Mouse (Mus musculus) lung, embryonic 16.5 days (tissue): ENCODE results near the gene Sardh. TPM values are rescaled to one million over a fixed set of nuclear protein-coding genes. Genes with fewer than 3 reads are reported as not detected.
A peak's percentile ranks its signal among the peaks of the same experiment; 100 is the strongest.

Source experiments
- ATAC-seq: fragments of 200-750 bp; cut with Nextera tagmentation; 2 replicates; pipeline ENCODE4 v1.8.0; 2017; ENCODE audit warnings: low read depth, mild to moderate bottlenecking, moderate library complexity
- H3K27ac ChIP-seq: fragments of 300-500 bp; sonication (generic); 2 replicates; pipeline ENCODE4 v1.5.1; 2014; ENCODE audit warnings: mild to moderate bottlenecking, control low read depth, low read length
- H3K27me3 ChIP-seq: fragments of 300-500 bp; sonication (generic); 2 replicates; pipeline ENCODE4 v1.6.1; 2014; ENCODE audit warnings: low read depth, low read length, mixed read lengths; ENCODE audit not compliant: control insufficient read depth, insufficient read depth
- H3K36me3 ChIP-seq: fragments of 300-500 bp; sonication (generic); 2 replicates; pipeline ENCODE4 v1.6.1; 2014; ENCODE audit warnings: low read length; ENCODE audit not compliant: control insufficient read depth, insufficient read depth
- H3K4me1 ChIP-seq: fragments of 300-500 bp; sonication (generic); replicated peaks from 2 replicates; pipeline ENCODE4 v1.6.1; 2014; ENCODE audit warnings: low read length, mixed read lengths; ENCODE audit not compliant: control insufficient read depth, insufficient read depth
- H3K4me2 ChIP-seq: fragments of 300-500 bp; sonication (generic); 2 replicates; pipeline ENCODE4 v1.6.1; 2014; ENCODE audit warnings: low read depth, low read length, control low read depth
- H3K4me3 ChIP-seq: fragments of 300-500 bp; sonication (generic); 2 replicates; pipeline ENCODE4 v1.5.1; 2014; ENCODE audit warnings: mild to moderate bottlenecking, low read length, control low read depth
- H3K9ac ChIP-seq: fragments of 300-500 bp; sonication (generic); 2 replicates; pipeline ENCODE4 v1.6.1; 2014; ENCODE audit warnings: low read length, control low read depth
- H3K9me3 ChIP-seq: fragments of 300-500 bp; sonication (generic); 2 replicates; pipeline ENCODE4 v1.6.1; 2016; ENCODE audit warnings: low read length; ENCODE audit not compliant: control insufficient read depth
- WGBS: fragments of 180-500 bp; shearing (Covaris S2); extraction: QIAGEN DNeasy Blood & Tissue Kit; methylation state at CpG from one replicate; pipeline ENCODE4 v1.1.7; 2014; 5-methylcytosine and 5-hydroxymethylcytosine counted together
- polyA plus RNA-seq: library from polyadenylated mRNA; unstranded; fragments of >200 nt; fragmentation: Nextera tagmentation; extraction: Ambion mirVana; gene quantifications from 2 replicates; pipeline ENCODE4 v1.2.1, GENCODE M21; 2015

Sardh gene
- polyA plus RNA-seq, 1 experiment from 2014 or later = 32.0 TPM

- 3% methylated on average over 38 of the region's 62 CpGs for WGBS
These were observed 106.0 kb downstream of the Sardh start, which contains the start of gene Fam163b for GRCm38 (mm10) chr2:27141950-27142693. Gene Fam163b (minus strand): TSS chr2:27142491.

More at GRCm38 (mm10) chr2:27141950-27142693, 106.0 kb downstream of the Sardh start, which contains the start of gene Fam163b:
- Histone ChIP-seq H3K27me3 (peaks cover 24% of the 10 kb centered on the region), H3K9ac (0 out of 2 replicates have a peak within 1 kb of the TSS, but pooled peaks have one; percentile 37), H3K4me3 (peak within 1 kb of the TSS; percentile 44), H3K9me3 (no peaks in the 10 kb centered on the region), H3K4me2 (peak within 1 kb of the TSS; percentile 70), H3K4me1 (peaks cover 4% of the 10 kb centered on the region), H3K36me3 (no peaks in the 10 kb centered on the region), H3K27ac (no peak within 1 kb of the TSS)
- ATAC-seq = peak; percentile 76

Other genes with a start within 250 kb of the Sardh start
- gene Cacfd1, start 238.4 kb downstream of the Sardh start, polyA plus RNA-seq = 52.3 and 57.1 TPM in 2 replicates
- 0.63 and 0.85 TPM in 2 replicates for gene Slc2a6, start 220.3 kb downstream of the Sardh start, polyA plus RNA-seq
- gene Mymk, start 176.2 kb downstream of the Sardh start, polyA plus RNA-seq = 1.6 and 3.4 TPM in 2 replicates
- 27.9 and 28.4 TPM in 2 replicates for gene Adamtsl2, start 169.0 kb downstream of the Sardh start, polyA plus RNA-seq
- 0.54 and 0.64 TPM in 2 replicates for gene Fam163b, start 105.8 kb downstream of the Sardh start, polyA plus RNA-seq
- gene Dbh, start 83.1 kb downstream of the Sardh start, polyA plus RNA-seq = 0.54 and 0.84 TPM in 2 replicates
- gene Vav2, start 178.7 kb upstream of the Sardh start, polyA plus RNA-seq = 8.6 and 8.7 TPM in 2 replicates
- 7.6 and 7.9 TPM in 2 replicates for gene Brd3os, start 194.0 kb upstream of the Sardh start, polyA plus RNA-seq